Mouse (Mus musculus) embryo, embryonic 10.5 days (tissue): ENCODE data around the gene Mrgpra1.
"Not testable (repeated sequence)": the region's sequence is repeated elsewhere in the genome, so short reads cannot be mapped to it uniquely, and the experiment has no call there.

Experiments
- DNase-seq: peaks from one replicate; pipeline ENCODE4 v3.0.0-alpha.2; 2015; ENCODE audit warnings: low spot score

Mrgpra1 gene

GRCm38 (mm10) chr7:47354140-47354539 lies at the start of gene Mrgpra1:
TSS of gene Mrgpra1 (minus strand) at chr7:47354240.
- no peak for DNase-seq

- DNase-seq = no peak
Observed at GRCm38 (mm10) chr7:47401125-47401524, 47.1 kb upstream of the Mrgpra1 start.

- no peak for DNase-seq
Observed at GRCm38 (mm10) chr7:47348421-47348820, 5.6 kb downstream of the Mrgpra1 start.

GRCm38 (mm10) chr7:47345905-47346478 lies 8.0 kb downstream of the Mrgpra1 start:
- DNase-seq = no peak

- not testable (repeated sequence) for DNase-seq
Observed at GRCm38 (mm10) chr7:47341887-47342286, 12.2 kb downstream of the Mrgpra1 start.

- not testable (repeated sequence) for DNase-seq
Observed at GRCm38 (mm10) chr7:47341389-47341788, 12.7 kb downstream of the Mrgpra1 start.

- no peak for DNase-seq
Observed at GRCm38 (mm10) chr7:47318299-47318698, 35.7 kb downstream of the Mrgpra1 start.

GRCm38 (mm10) chr7:47312289-47312688 lies 41.8 kb downstream of the Mrgpra1 start:
- no peak for DNase-seq

- no peak for DNase-seq
Observed at GRCm38 (mm10) chr7:47309855-47310254, 44.2 kb downstream of the Mrgpra1 start.

- DNase-seq = not testable (repeated sequence)
Observed at GRCm38 (mm10) chr7:47304661-47305060, 49.4 kb downstream of the Mrgpra1 start.

GRCm38 (mm10) chr7:47299612-47300011 lies 54.4 kb downstream of the Mrgpra1 start:
- DNase-seq = not testable (repeated sequence)
